Mouse (Mus musculus) heart, adult 2 months (tissue): ENCODE measurements around the gene Smad1.

Source experiments
- CTCF ChIP-seq: fragments of 200-600 bp; IDR thresholded peaks from 2 replicates; pipeline ENCODE4 v1.8.1; 2022; ENCODE audit warnings: antibody characterized with exemption, mild to moderate bottlenecking, moderate library complexity
- EP300 ChIP-seq: fragments of 200-500 bp; IDR thresholded peaks from 2 replicates; pipeline ENCODE4 v1.6.1; 2011; ENCODE audit warnings: low read depth, low read length, control low read depth; ENCODE audit not compliant: insufficient read depth
- POLR2A ChIP-seq: fragments of 200-500 bp; IDR thresholded peaks from 2 replicates; pipeline ENCODE4 v1.6.1; 2011; ENCODE audit warnings: mild to moderate bottlenecking, low read depth, low read length, control low read depth; ENCODE audit not compliant: insufficient read depth

DNA sequence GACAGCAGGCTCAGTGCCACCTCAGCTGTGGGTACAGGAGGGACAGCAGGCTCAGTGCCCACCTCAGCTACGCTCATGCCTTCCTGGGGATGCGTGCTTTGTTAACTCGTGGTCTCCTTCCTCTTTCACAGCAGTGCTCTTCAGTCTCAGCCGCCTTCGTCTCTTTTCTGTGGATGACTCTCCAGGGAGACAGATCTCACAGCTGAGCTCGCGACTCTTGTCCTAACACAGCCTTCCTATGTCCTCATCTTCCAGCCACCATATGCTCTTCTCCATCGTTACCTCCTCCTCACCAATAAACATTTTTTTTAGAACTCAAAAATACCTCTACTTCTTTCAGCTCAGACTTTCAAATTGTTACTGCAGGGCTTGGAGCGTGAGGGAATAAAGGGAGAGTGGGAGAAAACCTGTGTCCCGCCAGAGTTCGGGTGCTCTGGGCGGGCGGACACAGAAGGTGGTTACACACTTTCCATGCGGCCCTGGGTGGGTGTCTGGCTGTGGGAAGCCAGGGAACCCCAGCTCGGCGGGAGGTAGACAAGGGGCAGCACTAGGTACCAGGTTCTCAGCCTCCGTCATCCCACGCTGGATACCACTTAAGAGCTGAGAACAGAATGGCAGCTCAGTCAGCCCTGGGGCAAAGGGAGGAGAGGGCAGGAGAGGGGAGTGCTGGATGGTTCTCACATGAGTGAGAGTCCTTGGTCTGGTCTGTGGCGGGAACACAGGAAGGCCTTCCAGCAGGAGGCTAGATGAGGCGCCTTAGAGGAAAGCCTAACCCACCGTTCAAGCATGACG is 67.0 kb downstream of the Smad1 start:
- no peak for TF ChIP-seq CTCF
- no peak for TF ChIP-seq POLR2A
- TF ChIP-seq EP300: no peak
